Mouse (Mus musculus) midbrain, embryonic 13.5 days (tissue): ENCODE results near the gene Nr4a3. TPM values are rescaled to one million over a fixed set of nuclear protein-coding genes. Genes with fewer than 3 reads are reported as not detected.

Experiments used
- ATAC-seq: fragments of 200-750 bp; cut with Nextera tagmentation; 2 replicates; pipeline ENCODE4 v1.8.0; 2017; ENCODE audit warnings: mild to moderate bottlenecking, moderate TSS enrichment, moderate library complexity
- H3K27ac ChIP-seq: fragments of 300-500 bp; sonication (generic); 2 replicates; pipeline ENCODE4 v1.5.1; 2015; ENCODE audit warnings: inconsistent platforms, mild to moderate bottlenecking, moderate library complexity
- H3K27me3 ChIP-seq: fragments of 300-500 bp; sonication (generic); 2 replicates; pipeline ENCODE4 v1.6.1; 2015; ENCODE audit warnings: mild to moderate bottlenecking, inconsistent platforms
- H3K36me3 ChIP-seq: fragments of 300-500 bp; sonication (generic); 2 replicates; pipeline ENCODE4 v1.6.1; 2015; ENCODE audit warnings: mild to moderate bottlenecking, inconsistent platforms
- H3K4me1 ChIP-seq: fragments of 300-500 bp; sonication (generic); replicated peaks from 2 replicates; pipeline ENCODE4 v1.6.1; 2015; ENCODE audit warnings: inconsistent platforms
- H3K4me2 ChIP-seq: fragments of 300-500 bp; sonication (generic); replicated peaks from 2 replicates; pipeline ENCODE4 v1.6.1; 2015; ENCODE audit warnings: moderate library complexity, mild to moderate bottlenecking, inconsistent platforms
- H3K4me3 ChIP-seq: fragments of 300-500 bp; sonication (generic); replicated peaks from 2 replicates; pipeline ENCODE4 v1.5.1; 2015; ENCODE audit warnings: mild to moderate bottlenecking, inconsistent platforms
- H3K9ac ChIP-seq: fragments of 300-500 bp; sonication (generic); replicated peaks from 2 replicates; pipeline ENCODE4 v1.6.1; 2015; ENCODE audit warnings: mild to moderate bottlenecking, inconsistent platforms
- H3K9me3 ChIP-seq: fragments of 300-500 bp; sonication (generic); 2 replicates; pipeline ENCODE4 v1.6.1; 2016; ENCODE audit warnings: mild to moderate bottlenecking, inconsistent platforms
- WGBS: fragments of 180-500 bp; shearing (Covaris S2); methylation state at CpG from one replicate; pipeline ENCODE4 v1.1.7; 2015; 5-methylcytosine and 5-hydroxymethylcytosine counted together
- polyA plus RNA-seq: library from polyadenylated mRNA; unstranded; fragments of >200 nt; fragmentation: Nextera tagmentation; extraction: Ambion mirVana; gene quantifications from 2 replicates; pipeline ENCODE4 v1.2.1, GENCODE M21; 2015

The Nr4a3 gene
- polyA plus RNA-seq: 1.4 TPM in 2 replicates

- 1% methylated on average over 43 of the region's 54 CpGs for WGBS
Observed at GRCm38 (mm10) chr4:48044491-48045211, at the start of gene Nr4a3. Gene Nr4a3, plus strand, starts transcription at chr4:48045153.

GRCm38 (mm10) chr4:48002969-48003368 is 42.0 kb upstream of the Nr4a3 start:
- Histone ChIP-seq H3K36me3 (no peaks in the 10 kb centered on the region), H3K27me3 (no peaks in the 10 kb centered on the region), H3K9ac (no peak overlapping the region), H3K27ac (no peak overlapping the region), H3K4me3 (no peak overlapping the region), H3K4me2 (no peak overlapping the region), H3K9me3 (no peaks in the 10 kb centered on the region), H3K4me1 (no peaks in the 10 kb centered on the region)
- WGBS: 80% methylated on average over 4 of the region's 4 CpGs
- no peak for ATAC-seq

More at GRCm38 (mm10) chr4:48044491-48045211, at the start of gene Nr4a3:
- peak; percentile 80 for ATAC-seq
- Histone ChIP-seq H3K4me2 (peak within 1 kb of the TSS; percentile 94), H3K27me3 (peaks cover 29% of the 10 kb centered on the region), H3K27ac (peak within 1 kb of the TSS; percentile 90), H3K9me3 (no peaks in the 10 kb centered on the region), H3K4me1 (peaks cover 58% of the 10 kb centered on the region), H3K4me3 (peak within 1 kb of the TSS; percentile 71), H3K36me3 (no peaks in the 10 kb centered on the region), H3K9ac (peak within 1 kb of the TSS; percentile 83)

GRCm38 (mm10) chr4:48003456-48003855 is 41.5 kb upstream of the Nr4a3 start:
- H3K4me1 ChIP-seq: no peaks in the 10 kb centered on the region

GRCm38 (mm10) chr4:48006355-48006754 is 38.6 kb upstream of the Nr4a3 start:
- H3K4me1 ChIP-seq: no peaks in the 10 kb centered on the region
- no peak overlapping the region for H3K27ac ChIP-seq
- ATAC-seq: no peak
- H3K9ac ChIP-seq: no peak overlapping the region
- 91% methylated on average over 3 of the region's 3 CpGs for WGBS
- H3K4me2 ChIP-seq: no peak overlapping the region
- no peak overlapping the region for H3K4me3 ChIP-seq
- no peaks in the 10 kb centered on the region for H3K36me3 ChIP-seq
- H3K9me3 ChIP-seq: no peaks in the 10 kb centered on the region
- no peaks in the 10 kb centered on the region for H3K27me3 ChIP-seq

More at GRCm38 (mm10) chr4:48003456-48003855, 41.5 kb upstream of the Nr4a3 start:
- H3K36me3 ChIP-seq: no peaks in the 10 kb centered on the region
- no peak overlapping the region for H3K9ac ChIP-seq
- H3K9me3 ChIP-seq: no peaks in the 10 kb centered on the region
- no peak for ATAC-seq
- H3K4me3 ChIP-seq: no peak overlapping the region
- no peak overlapping the region for H3K27ac ChIP-seq
- 93% methylated on average over 3 of the region's 3 CpGs for WGBS
- no peak overlapping the region for H3K4me2 ChIP-seq
- no peaks in the 10 kb centered on the region for H3K27me3 ChIP-seq

GRCm38 (mm10) chr4:48012209-48012608 is 32.7 kb upstream of the Nr4a3 start:
- no peaks in the 10 kb centered on the region for H3K36me3 ChIP-seq
- ATAC-seq: no peak
- no peaks in the 10 kb centered on the region for H3K9me3 ChIP-seq
- H3K9ac ChIP-seq: no peak overlapping the region
- 94% methylated on average over 3 of the region's 3 CpGs for WGBS
- no peak overlapping the region for H3K27ac ChIP-seq
- H3K27me3 ChIP-seq: no peaks in the 10 kb centered on the region
- no peak overlapping the region for H3K4me2 ChIP-seq
- H3K4me3 ChIP-seq: no peak overlapping the region
- H3K4me1 ChIP-seq: no peaks in the 10 kb centered on the region

- H3K9ac ChIP-seq: no peak overlapping the region
- H3K36me3 ChIP-seq: no peaks in the 10 kb centered on the region
- no peak for ATAC-seq
- no peak overlapping the region for H3K4me2 ChIP-seq
- no peak overlapping the region for H3K27ac ChIP-seq
- H3K4me1 ChIP-seq: no peaks in the 10 kb centered on the region
- WGBS: 90% methylated on average over 3 of the region's 3 CpGs
- no peaks in the 10 kb centered on the region for H3K9me3 ChIP-seq
- H3K27me3 ChIP-seq: no peaks in the 10 kb centered on the region
- no peak overlapping the region for H3K4me3 ChIP-seq
Observed at GRCm38 (mm10) chr4:48022966-48023365, 22.0 kb upstream of the Nr4a3 start.

- no peak for ATAC-seq
- H3K36me3 ChIP-seq: no peaks in the 10 kb centered on the region
- 62% methylated on average over 24 of the region's 24 CpGs for WGBS
- no peak overlapping the region for H3K9ac ChIP-seq
- no peaks in the 10 kb centered on the region for H3K9me3 ChIP-seq
- 0 out of 2 replicates have a peak, but pooled peaks cover 3% of the 10 kb centered on the region for H3K27me3 ChIP-seq
- H3K4me2 ChIP-seq: no peak overlapping the region
- no peaks in the 10 kb centered on the region for H3K4me1 ChIP-seq
- no peak overlapping the region for H3K27ac ChIP-seq
- no peak overlapping the region for H3K4me3 ChIP-seq
Observed at GRCm38 (mm10) chr4:48029652-48030051, 15.3 kb upstream of the Nr4a3 start.

- Histone ChIP-seq H3K27me3 (0 out of 2 replicates have a peak, but pooled peaks cover 5% of the 10 kb centered on the region), H3K36me3 (no peaks in the 10 kb centered on the region), H3K4me2 (no peak overlapping the region), H3K9ac (no peak overlapping the region), H3K4me1 (no peaks in the 10 kb centered on the region), H3K9me3 (no peaks in the 10 kb centered on the region), H3K27ac (no peak overlapping the region), H3K4me3 (no peak overlapping the region)
- no peak for ATAC-seq
- WGBS: 88% methylated on average over 9 of the region's 9 CpGs
Observed at GRCm38 (mm10) chr4:48034287-48034686, 10.7 kb upstream of the Nr4a3 start.

GRCm38 (mm10) chr4:48037646-48038045 is 7.3 kb upstream of the Nr4a3 start:
- Histone ChIP-seq H3K9ac (no peak overlapping the region), H3K27me3 (peaks cover 9% of the 10 kb centered on the region; the same call in 1 of the 2 replicates), H3K4me1 (peaks cover 8% of the 10 kb centered on the region), H3K9me3 (no peaks in the 10 kb centered on the region), H3K27ac (no peak overlapping the region), H3K4me3 (no peak overlapping the region), H3K36me3 (no peaks in the 10 kb centered on the region), H3K4me2 (no peak overlapping the region)
- 90% methylated on average over 4 of the region's 4 CpGs for WGBS
- ATAC-seq: no peak

- ATAC-seq: no peak
- Histone ChIP-seq H3K4me1 (peaks cover 13% of the 10 kb centered on the region), H3K27me3 (peaks cover 9% of the 10 kb centered on the region; the same call in 1 of the 2 replicates), H3K4me2 (no peak overlapping the region), H3K9ac (no peak overlapping the region), H3K36me3 (no peaks in the 10 kb centered on the region), H3K9me3 (no peaks in the 10 kb centered on the region), H3K4me3 (no peak overlapping the region), H3K27ac (no peak overlapping the region)
- WGBS: 89% methylated on average over 5 of the region's 5 CpGs
Observed at GRCm38 (mm10) chr4:48038847-48039246, 6.1 kb upstream of the Nr4a3 start.

GRCm38 (mm10) chr4:48039736-48040135 is 5.2 kb upstream of the Nr4a3 start:
- no peak for ATAC-seq

GRCm38 (mm10) chr4:48042466-48042785 is 2.5 kb upstream of the Nr4a3 start:
- WGBS: 0% methylated on average over 4 of the region's 4 CpGs
- Histone ChIP-seq H3K36me3 (no peaks in the 10 kb centered on the region), H3K4me3 (peak overlapping the region; percentile 71), H3K4me1 (peaks cover 41% of the 10 kb centered on the region), H3K27me3 (peaks cover 10% of the 10 kb centered on the region), H3K4me2 (peak overlapping the region; percentile 94), H3K9me3 (no peaks in the 10 kb centered on the region), H3K27ac (peak overlapping the region; percentile 97), H3K9ac (peak overlapping the region; percentile 77)
- ATAC-seq: no peak

More at GRCm38 (mm10) chr4:48039736-48040135, 5.2 kb upstream of the Nr4a3 start:
- Histone ChIP-seq H3K9ac (no peak overlapping the region), H3K36me3 (no peaks in the 10 kb centered on the region), H3K4me3 (no peak overlapping the region), H3K9me3 (no peaks in the 10 kb centered on the region), H3K4me1 (peaks cover 19% of the 10 kb centered on the region), H3K27ac (no peak overlapping the region), H3K4me2 (no peak overlapping the region), H3K27me3 (peaks cover 7% of the 10 kb centered on the region; the same call in 1 of the 2 replicates)
- 76% methylated on average over 7 of the region's 7 CpGs for WGBS
